Mouse (Mus musculus) cortical plate, adult 2 months (tissue): ENCODE measurements around the gene Acsl6. TPM values are rescaled to one million over a fixed set of nuclear protein-coding genes. Genes with fewer than 3 reads are reported as not detected.

Experiments
- H3K27ac ChIP-seq: fragments of 200-500 bp; 2 replicates; pipeline ENCODE4 v1.5.1; 2012; ENCODE audit warnings: low read length, control low read depth, inconsistent platforms; ENCODE audit not compliant: insufficient read depth
- H3K4me1 ChIP-seq: fragments of 200-500 bp; 2 replicates; pipeline ENCODE4 v1.6.1; 2011; ENCODE audit warnings: low read length; ENCODE audit not compliant: control insufficient read depth, insufficient read depth
- H3K4me3 ChIP-seq: fragments of 200-500 bp; 2 replicates; pipeline ENCODE4 v1.5.1; 2011; ENCODE audit warnings: mild to moderate bottlenecking, low read length, control low read depth; ENCODE audit not compliant: insufficient read depth
- CTCF ChIP-seq: fragments of 200-500 bp; IDR thresholded peaks from 2 replicates; pipeline ENCODE4 v1.5.1; 2011; ENCODE audit warnings: mild to moderate bottlenecking, control low read depth, low read length; ENCODE audit not compliant: insufficient read depth; ENCODE audit errors: extremely low read depth
- POLR2A ChIP-seq: fragments of 200-500 bp; IDR thresholded peaks from 2 replicates; pipeline ENCODE4 v1.6.1; 2011; ENCODE audit warnings: mild to moderate bottlenecking, low read length, control low read depth; ENCODE audit not compliant: insufficient read depth; ENCODE audit errors: extremely low read depth
- polyA plus RNA-seq: library from polyadenylated mRNA; depleted of rRNA; stranded (reverse); fragments of >200 nt; gene quantifications from 2 replicates; pipeline ENCODE4 v1.2.3, GENCODE M21; 2012

The Acsl6 gene
- polyA plus RNA-seq, 1 experiment: 192 TPM

DNA sequence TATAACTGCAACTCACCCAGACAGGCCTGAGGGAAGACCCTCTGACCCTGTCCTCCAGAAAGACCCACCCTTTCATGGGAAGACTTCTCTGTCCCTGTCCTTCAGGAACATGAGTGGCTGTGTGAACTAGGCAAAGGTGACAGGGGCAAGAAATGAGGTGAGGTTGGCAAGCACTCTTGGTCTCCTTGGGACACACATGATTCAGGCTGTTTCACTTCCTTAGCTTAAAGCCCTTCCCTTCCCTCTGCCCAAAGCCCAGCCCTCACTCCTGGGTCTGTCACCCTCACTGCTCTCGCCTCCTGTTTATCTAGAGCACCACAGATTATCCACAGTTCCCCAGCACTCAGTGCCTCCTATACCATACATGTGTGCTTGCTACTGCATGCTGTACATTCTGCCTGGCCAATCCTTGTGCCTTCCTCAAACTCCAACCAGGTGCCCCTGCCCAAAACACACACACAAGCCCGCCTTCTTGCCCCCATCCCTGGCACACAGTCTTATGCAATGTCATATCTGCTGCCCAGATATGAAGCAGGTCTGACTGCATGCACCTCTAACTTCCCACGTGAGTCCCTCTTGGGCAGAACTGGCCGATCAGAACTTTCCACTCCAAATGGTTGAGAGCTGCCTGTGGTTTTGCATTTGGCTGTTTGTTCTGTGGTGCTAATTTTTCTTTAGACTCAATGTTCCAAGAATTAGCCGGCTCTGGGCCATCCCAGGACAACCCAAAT is 18.4 kb downstream of the Acsl6 start:
- Histone ChIP-seq H3K4me3 (no peak overlapping the region), H3K27ac (no peak overlapping the region), H3K4me1 (peaks cover 4% of the 10 kb centered on the region)
- no peak for TF ChIP-seq CTCF
- no peak for TF ChIP-seq POLR2A

DNA sequence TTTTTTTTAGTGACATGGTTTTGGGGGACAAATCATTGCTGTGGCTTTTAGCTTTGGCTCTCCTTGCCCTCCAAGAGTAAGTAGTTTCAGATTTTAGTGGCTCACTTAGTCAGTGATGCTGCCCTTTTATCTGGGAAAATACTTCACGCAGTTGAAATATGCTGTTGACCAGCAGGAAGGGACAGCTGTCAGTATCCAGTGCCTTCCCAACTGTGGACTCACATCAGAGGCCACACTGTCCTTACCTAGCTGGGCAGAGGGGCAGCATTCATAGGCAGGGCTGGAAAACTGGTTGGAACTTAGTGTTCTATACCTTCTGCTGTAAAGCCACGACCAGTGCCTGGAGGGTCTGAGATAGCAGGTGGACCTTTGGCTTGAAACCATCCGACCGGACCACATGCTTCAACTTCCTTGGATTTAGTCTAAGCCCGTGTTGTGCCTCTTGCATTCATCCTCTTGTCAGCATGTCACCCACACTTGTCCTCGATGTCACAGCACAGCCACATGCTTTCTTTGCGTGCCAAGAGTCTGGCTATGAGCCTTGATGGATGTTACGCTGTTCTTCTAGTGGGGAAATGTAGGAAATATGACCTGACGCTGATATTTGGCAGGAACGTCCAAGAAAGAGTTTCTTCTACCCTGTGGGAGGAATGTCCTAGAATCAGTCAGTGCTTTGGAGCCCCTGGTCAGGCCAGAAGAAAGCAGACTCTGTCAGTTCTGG is 28.0 kb downstream of the Acsl6 start:
- TF ChIP-seq POLR2A (no peak), CTCF (no peak)
- Histone ChIP-seq H3K27ac (no peak overlapping the region), H3K4me1 (peaks cover 4% of the 10 kb centered on the region; the same call in 1 of the 2 replicates), H3K4me3 (no peak overlapping the region)

DNA sequence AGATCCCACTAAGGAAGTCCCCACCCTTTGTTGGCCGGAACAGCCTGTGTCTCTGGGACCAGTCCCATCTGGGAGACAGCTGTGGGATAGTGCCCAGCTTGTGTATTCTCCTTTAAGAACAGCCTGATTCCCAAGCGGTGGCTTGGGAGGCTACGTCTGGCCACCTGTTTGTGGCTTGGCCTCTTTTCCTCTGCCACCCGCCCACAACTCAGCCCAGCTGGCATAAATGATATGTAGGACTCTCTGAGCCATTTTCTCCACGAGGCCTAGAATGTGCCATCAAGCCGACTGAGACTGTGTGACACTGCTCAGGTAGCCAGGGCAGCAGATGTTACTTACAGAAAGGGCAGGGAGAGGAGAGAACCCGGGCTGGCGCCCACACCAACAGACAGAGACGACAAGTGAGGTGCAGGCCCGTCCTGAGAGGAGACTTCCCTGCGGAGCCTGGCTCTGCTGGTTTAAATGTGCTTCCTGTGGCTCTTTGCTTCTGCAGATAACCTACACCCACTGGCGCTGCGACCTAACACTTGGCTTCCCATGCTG is 32.6 kb downstream of the Acsl6 start:
- no peak overlapping the region for H3K4me3 ChIP-seq
- TF ChIP-seq POLR2A: no peak
- no peak overlapping the region for H3K27ac ChIP-seq
- H3K4me1 ChIP-seq: peaks cover 4% of the 10 kb centered on the region; the same call in 1 of the 2 replicates

DNA sequence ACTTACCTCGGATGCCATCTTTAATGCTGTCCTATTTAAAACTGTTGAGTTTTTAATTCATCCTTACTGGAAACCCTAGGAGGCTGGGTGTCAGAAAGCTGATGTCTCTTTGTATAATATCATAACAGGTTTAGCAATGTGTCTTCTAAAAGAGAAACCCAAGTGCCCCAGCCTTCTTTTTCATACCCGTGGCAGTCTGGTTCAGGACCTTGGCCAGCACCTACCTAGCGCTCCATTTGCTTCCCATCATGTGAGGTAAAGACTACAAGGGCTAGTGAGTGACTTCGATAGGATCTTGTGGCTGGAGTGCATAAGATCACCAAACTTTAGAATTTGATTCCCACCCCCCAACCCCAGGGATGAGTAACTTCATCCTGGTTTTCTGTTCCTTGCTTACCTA is 40.1 kb downstream of the Acsl6 start:
- H3K4me1 ChIP-seq: no peaks in the 10 kb centered on the region
- no peak overlapping the region for H3K4me3 ChIP-seq
- TF ChIP-seq CTCF: no peak
- no peak for TF ChIP-seq POLR2A
- H3K27ac ChIP-seq: no peak overlapping the region

DNA sequence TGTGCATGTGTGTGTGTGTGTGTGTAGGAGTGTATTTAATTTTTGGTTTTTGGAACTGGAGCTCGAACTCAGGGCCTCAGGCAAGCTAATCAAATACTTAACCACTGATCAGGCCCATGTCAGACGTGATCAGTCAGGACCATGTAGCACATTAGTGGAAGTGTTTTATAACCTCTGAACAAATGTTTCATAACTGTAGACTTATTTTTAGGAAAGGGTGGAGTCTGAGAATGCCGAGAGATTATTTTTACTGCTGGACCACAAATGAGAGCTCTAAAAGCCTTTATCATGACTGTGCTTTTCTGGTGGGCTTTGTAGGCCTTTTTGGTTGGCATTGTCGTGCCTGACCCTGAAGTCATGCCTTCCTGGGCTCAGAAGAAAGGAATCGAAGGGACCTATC is 48.1 kb downstream of the Acsl6 start:
- Histone ChIP-seq H3K27ac (no peak overlapping the region), H3K4me1 (peaks cover 3% of the 10 kb centered on the region; the same call in 1 of the 2 replicates), H3K4me3 (no peak overlapping the region)
- no peak for TF ChIP-seq POLR2A
- no peak for TF ChIP-seq CTCF

DNA sequence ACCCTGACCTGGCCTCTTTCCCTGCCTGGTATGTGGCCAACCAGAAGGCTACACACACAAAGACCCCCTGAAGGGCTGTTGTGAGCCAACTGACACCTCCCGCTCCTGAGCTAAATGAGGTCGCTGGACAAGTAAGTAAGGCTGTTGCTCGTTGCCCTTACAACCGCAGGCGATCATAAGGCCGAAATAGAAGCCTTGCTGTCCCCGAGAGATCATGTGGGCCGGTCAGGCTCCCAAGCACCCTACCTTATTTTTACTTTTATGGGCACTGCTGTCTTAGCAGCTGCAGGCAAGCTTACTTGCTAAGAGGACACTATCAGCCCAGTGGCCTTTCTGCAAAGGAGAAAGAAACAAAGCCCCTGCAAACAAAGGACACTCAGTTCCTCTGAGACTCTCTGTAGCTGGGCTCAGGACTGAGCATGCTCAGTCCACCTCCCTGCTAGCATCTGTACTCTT is 49.6 kb downstream of the Acsl6 start:
- H3K4me3 ChIP-seq: no peak overlapping the region
- H3K4me1 ChIP-seq: peaks cover 3% of the 10 kb centered on the region; the same call in 1 of the 2 replicates
- TF ChIP-seq CTCF: no peak
- no peak for TF ChIP-seq POLR2A
- no peak overlapping the region for H3K27ac ChIP-seq

DNA sequence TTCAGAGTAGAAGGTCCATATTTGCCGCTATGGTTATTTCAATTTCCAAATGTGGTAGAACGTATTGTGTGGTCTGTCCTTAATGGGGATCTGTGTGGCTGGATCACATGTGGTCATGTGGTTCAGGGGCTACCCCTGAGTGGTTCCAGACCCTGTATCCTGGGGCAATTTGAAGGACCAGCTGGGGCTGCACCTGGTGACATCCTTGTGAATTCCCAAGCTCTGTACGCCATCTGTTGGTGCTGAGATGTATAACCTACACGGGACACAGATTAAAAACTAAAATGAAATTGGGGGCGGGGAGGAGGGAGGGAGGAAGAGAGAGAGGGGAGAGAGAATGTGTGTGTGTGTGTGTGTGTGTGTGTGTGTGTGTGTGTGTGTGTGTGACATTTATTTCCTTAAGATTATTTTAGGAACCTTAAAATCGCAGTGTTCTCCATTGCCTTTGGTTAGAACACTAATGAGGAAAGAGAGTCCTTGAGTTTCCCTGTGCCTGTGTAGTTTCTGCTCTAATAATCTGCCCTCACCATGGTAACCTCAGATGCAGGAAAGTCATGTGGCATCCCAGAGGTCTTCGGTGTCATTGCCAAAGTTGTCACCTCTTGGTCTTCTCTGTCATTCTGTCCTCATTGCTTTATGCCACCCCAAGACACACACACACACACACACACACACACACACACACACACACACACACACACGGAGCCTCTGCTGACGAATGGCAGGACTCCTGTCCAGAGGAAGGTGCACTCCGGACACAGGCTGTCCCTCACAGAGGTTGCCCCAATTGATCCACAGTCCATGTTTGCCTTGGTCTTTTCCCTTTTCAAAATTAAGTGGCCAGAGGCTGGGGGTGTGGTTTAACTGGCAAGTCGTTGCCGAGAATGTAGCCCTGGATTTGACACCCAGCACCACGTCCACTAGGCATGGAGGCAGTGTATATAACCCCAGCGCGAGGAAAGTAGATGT is 51.3 kb downstream of the Acsl6 start:
- peaks cover 3% of the 10 kb centered on the region; the same call in 1 of the 2 replicates for H3K4me1 ChIP-seq
- TF ChIP-seq CTCF (peak; percentile 69), POLR2A (no peak)
- H3K4me3 ChIP-seq: no peak overlapping the region
- H3K27ac ChIP-seq: no peak overlapping the region

DNA sequence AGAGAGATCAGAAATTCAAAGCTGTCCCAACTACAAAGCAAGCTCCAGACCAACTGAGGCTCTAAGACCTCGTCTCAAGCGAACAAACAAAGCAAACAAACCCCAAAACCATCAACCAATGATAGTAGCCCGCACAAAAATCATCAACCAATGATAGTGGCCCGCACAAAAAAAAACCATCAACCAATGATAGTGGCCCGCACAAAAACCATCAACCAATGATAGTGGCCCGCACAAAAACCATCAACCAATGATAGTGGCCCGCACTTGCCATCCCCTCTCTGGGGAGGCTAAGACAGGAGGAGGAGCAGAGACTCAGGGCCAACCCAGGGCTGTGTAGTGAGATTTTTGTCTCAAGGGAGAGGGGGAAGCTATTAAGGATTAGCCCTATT is 52.0 kb downstream of the Acsl6 start:
- H3K27ac ChIP-seq: no peak overlapping the region
- no peak for TF ChIP-seq CTCF
- no peak for TF ChIP-seq POLR2A
- peaks cover 3% of the 10 kb centered on the region; the same call in 1 of the 2 replicates for H3K4me1 ChIP-seq
- no peak overlapping the region for H3K4me3 ChIP-seq

DNA sequence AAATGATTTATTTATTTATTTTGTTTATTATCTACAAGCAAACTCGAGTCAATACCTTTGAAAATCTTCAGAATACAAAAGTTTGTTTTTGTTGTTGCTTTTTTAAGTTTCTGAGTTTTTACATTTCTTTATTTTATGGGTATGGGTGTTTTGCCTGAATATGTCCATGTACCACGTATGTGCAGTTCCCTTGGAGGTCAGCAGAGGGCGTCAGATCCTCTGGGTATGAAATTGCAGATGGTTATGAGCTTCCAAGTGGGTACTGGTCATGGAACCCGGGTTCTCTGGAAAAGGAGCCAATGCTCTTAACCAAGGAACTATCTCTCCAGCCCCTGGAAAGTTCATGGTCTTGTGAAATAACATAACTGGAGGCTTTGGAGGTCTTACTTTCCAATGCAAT is 53.1 kb downstream of the Acsl6 start:
- peak; percentile 37 for TF ChIP-seq CTCF
- no peak for TF ChIP-seq POLR2A
- no peak overlapping the region for H3K4me3 ChIP-seq

More for the DNA sequence above, 53.1 kb downstream of the Acsl6 start:
- Histone ChIP-seq H3K4me1 (peaks cover 3% of the 10 kb centered on the region; the same call in 1 of the 2 replicates), H3K27ac (no peak overlapping the region)
